Mouse (Mus musculus) myocyte (in vitro differentiated cells): ENCODE data around the gene Fzr1.
A peak's percentile ranks its signal among the peaks of the same experiment; 100 is the strongest.

Experiments
- CEBPB ChIP-seq: IDR thresholded peaks from 2 replicates; pipeline ENCODE4 v1.6.1; 2011; ENCODE audit warnings: mild to moderate bottlenecking, moderate library complexity; ENCODE audit not compliant: poor library complexity, insufficient read depth, severe bottlenecking
- E2F4 ChIP-seq: IDR thresholded peaks from one replicate; pipeline ENCODE4 v1.6.1; 2011; ENCODE audit warnings: mild to moderate bottlenecking, control low read depth, moderate library complexity; ENCODE audit not compliant: insufficient read depth
- MAX ChIP-seq: IDR thresholded peaks from one replicate; pipeline ENCODE4 v1.6.1; 2011; ENCODE audit warnings: low read depth, mild to moderate bottlenecking, control low read depth
- MYOD1 ChIP-seq, 3 experiments: IDR thresholded peaks; one replicate each; pipeline ENCODE4 v1.6.1; 2011; ENCODE audit warnings: control low read depth in 2 of 3, low read depth in 2 of 3, mild to moderate bottlenecking in 2 of 3, moderate library complexity in 1 of 3; ENCODE audit not compliant: insufficient read length in 2 of 3, control insufficient read depth in 1 of 3
- POLR2A ChIP-seq: IDR thresholded peaks from one replicate; pipeline ENCODE4 v1.6.1; 2011; ENCODE audit warnings: low read depth, mild to moderate bottlenecking, control low read depth, moderate library complexity; ENCODE audit not compliant: insufficient read length
- POLR2AphosphoS2 ChIP-seq: IDR thresholded peaks from one replicate; pipeline ENCODE4 v1.6.1; 2011; ENCODE audit warnings: low read depth, control low read depth; ENCODE audit not compliant: insufficient read length

DNA sequence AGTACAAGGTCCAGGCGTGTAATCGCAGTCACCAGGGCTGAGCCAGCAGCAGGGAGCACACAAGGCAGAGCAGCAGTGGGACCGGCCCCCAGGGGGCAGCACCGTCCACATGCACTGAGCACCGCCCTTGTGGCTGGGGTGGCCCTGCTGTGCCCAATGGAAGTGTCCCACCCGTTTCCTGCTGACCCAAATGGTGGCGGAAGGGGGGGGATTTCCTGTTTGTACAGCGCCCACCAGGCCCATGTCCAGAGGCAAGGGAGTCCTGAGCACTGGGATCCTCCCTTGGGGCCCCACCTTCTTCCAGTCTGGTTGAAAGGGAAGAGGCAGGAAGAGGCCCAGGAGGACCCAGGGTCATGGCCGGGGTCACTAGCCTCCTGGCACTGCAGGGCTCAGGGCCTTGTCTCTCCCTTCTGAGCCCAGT is 30.6 kb upstream of the Fzr1 start:
- TF ChIP-seq POLR2A, result no peak
- peak in 1 of 3 experiments; percentile 16 for TF ChIP-seq MYOD1 (IDR thresholded peaks at IDR 0.05; ENCODE audit: control insufficient read depth in 1 of 3, insufficient read length in 2 of 3, low read depth in 2 of 3)
- TF ChIP-seq E2F4, result no peak
- TF ChIP-seq POLR2AphosphoS2, result no peak
- no peak for TF ChIP-seq MAX
- no peak for TF ChIP-seq CEBPB
